Mouse (Mus musculus) frontal cortex, adult (tissue): ENCODE measurements around the gene Dmrt1.

Experiments
- ATAC-seq: cut with Nextera tagmentation; 2 replicates; pipeline ENCODE4 v1.9.2; 2017; ENCODE audit warnings: mild to moderate bottlenecking, moderate library complexity, mixed read lengths; ENCODE audit not compliant: low TSS enrichment

Gene Dmrt1

GRCm38 (mm10) chr19:25622291-25623251 lies 117.2 kb downstream of the Dmrt1 start:
- ATAC-seq, result peak; percentile 87

- ATAC-seq, result peak; percentile 97
Observed at GRCm38 (mm10) chr19:25628490-25628889, 123.1 kb downstream of the Dmrt1 start.

- ATAC-seq, result no peak
Observed at GRCm38 (mm10) chr19:25635119-25635518, 129.7 kb downstream of the Dmrt1 start.

GRCm38 (mm10) chr19:25635622-25636244 lies 130.3 kb downstream of the Dmrt1 start:
- ATAC-seq, result peak; percentile 82

- no peak for ATAC-seq
Observed at GRCm38 (mm10) chr19:25638766-25639361, 133.4 kb downstream of the Dmrt1 start.

- ATAC-seq, result no peak
Observed at GRCm38 (mm10) chr19:25641786-25642185, 136.4 kb downstream of the Dmrt1 start.

GRCm38 (mm10) chr19:25647136-25647535 lies 141.7 kb downstream of the Dmrt1 start:
- ATAC-seq, result no peak

- no peak for ATAC-seq
Observed at GRCm38 (mm10) chr19:25648701-25649100, 143.3 kb downstream of the Dmrt1 start.

- ATAC-seq, result no peak
Observed at GRCm38 (mm10) chr19:25650474-25650873, 145.1 kb downstream of the Dmrt1 start.

- peak; percentile 83 for ATAC-seq
Observed at GRCm38 (mm10) chr19:25652560-25652959, 147.1 kb downstream of the Dmrt1 start.
